In genomic region chr4:101292736-101293541, GRCm38 (mm10) we compare ENCODE assay signal across 8 mouse cellular contexts. TPM values are rescaled to one million over a fixed set of nuclear protein-coding genes. Genes with fewer than 3 reads are reported as not detected.
DNase-seq lines count a peak whose midpoint lies in the region; ATAC-seq lines count a peak whose summit lies in the region.

No protein-coding gene starts in this region.

- peak; percentile 67 for ATAC-seq in liver, embryonic 13.5 days (ENCODE audit: low read depth)
- peak; percentile 50 for ATAC-seq in monocyte, adult 5-6 weeks (replicated peaks; ENCODE audit: insufficient number of reproducible peaks, low FRiP score, low TSS enrichment, poor library complexity, severe bottlenecking)
- peak; percentile 48; the same call in 1 of the 2 replicates for ATAC-seq in stomach, embryonic 15.5 days (ENCODE audit: insufficient read depth, low FRiP score, low read depth)

- peak overlapping the region; percentile 90 for H3K4me2 ChIP-seq in liver, embryonic 13.5 days
- peak overlapping the region; percentile 95 for H3K4me2 ChIP-seq in stomach, embryonic 15.5 days

- peak overlapping the region; percentile 79 for H3K9ac ChIP-seq in liver, embryonic 13.5 days
- H3K9ac ChIP-seq in stomach, embryonic 15.5 days: peak overlapping the region; percentile 45

- H3K36me3 ChIP-seq in liver, embryonic 13.5 days: no peaks in the 10 kb centered on the region
- H3K36me3 ChIP-seq in stomach, embryonic 15.5 days: no peaks in the 10 kb centered on the region

- under 1% methylated on average over 49 of the region's 49 CpGs for WGBS in liver, embryonic 13.5 days (ENCODE audit: insufficient replicate concordance)
- WGBS in stomach, embryonic 15.5 days: 4% methylated on average over 49 of the region's 49 CpGs

- peaks cover 31% of the 10 kb centered on the region for H3K4me1 ChIP-seq in liver, embryonic 13.5 days (replicated peaks)
- peaks cover 15% of the 10 kb centered on the region; the same call in 1 of the 2 replicates for H3K4me1 ChIP-seq in stomach, embryonic 15.5 days

- DNase-seq in left cerebral cortex, postnatal 4 days: peak; percentile 11
- DNase-seq in left cerebral cortex, postnatal 14 days (ENCODE audit: low spot score in 2 of 2): no peak
- DNase-seq in cerebellum, postnatal 25 days: peak; percentile 29 to 46
- peak; percentile 66 for DNase-seq in gastrocnemius, postnatal 25 days
- DNase-seq in induced T-regulatory cell, adult 2 months (ENCODE audit: low read depth): peak; percentile 77
- DNase-seq in liver, embryonic 13.5 days: peak; percentile 12

- peaks cover 38% of the 10 kb centered on the region for H3K27me3 ChIP-seq in liver, embryonic 13.5 days
- H3K27me3 ChIP-seq in stomach, embryonic 15.5 days (replicated peaks): no peaks in the 10 kb centered on the region

- intact Hi-C loops in left cerebral cortex, postnatal 4 days (cut with DNase I): no loop called here
- intact Hi-C loops in left cerebral cortex, postnatal 14 days (cut with DNase I): no loop called here

- peak overlapping the region; percentile 63 for H3K4me3 ChIP-seq in liver, embryonic 13.5 days (replicated peaks)
- peak overlapping the region; percentile 50 for H3K4me3 ChIP-seq in stomach, embryonic 15.5 days (replicated peaks)

- H3K9me3 ChIP-seq in liver, embryonic 13.5 days (replicated peaks): no peaks in the 10 kb centered on the region
- H3K9me3 ChIP-seq in stomach, embryonic 15.5 days: no peaks in the 10 kb centered on the region

- H3K27ac ChIP-seq in liver, embryonic 13.5 days: peak overlapping the region; percentile 86
- H3K27ac ChIP-seq in stomach, embryonic 15.5 days: peak overlapping the region; percentile 92

RNA-seq across cellular contexts. Expression of gene Jak1, which starts 27.9 kb away (rescaled TPM):
- total RNA-seq in left cerebral cortex, postnatal 4 days (2021): 100 to 1,000 TPM; 103 to 106 TPM
- 100 to 1,000 TPM; 117 to 120 TPM for total RNA-seq in left cerebral cortex, postnatal 14 days (2021)
- total RNA-seq in gastrocnemius, postnatal 25 days (2021): 10 to 100 TPM; 96.1 to 98.5 TPM
- polyA plus RNA-seq in liver, embryonic 13.5 days (2015; fragmentation: Nextera tagmentation; extraction: Ambion mirVana): 41.0 and 52.5 TPM in 2 replicates
- total RNA-seq in monocyte, adult 5-6 weeks (2017): 252 to 459 TPM (median 254 TPM) in 3 replicates
- 84.5 and 91.5 TPM in 2 replicates for polyA plus RNA-seq in stomach, embryonic 15.5 days (2015; fragmentation: Nextera tagmentation; extraction: Ambion mirVana)

Comparison
In these comparisons a context has a peak if more than half of its experiments do, and no peak if none do; other contexts are left out.
1. DNase-seq: peak in left cerebral cortex, postnatal 4 days (single experiment), cerebellum, postnatal 25 days (2 of 2), gastrocnemius, postnatal 25 days (single experiment), induced T-regulatory cell, adult 2 months (single experiment) and liver, embryonic 13.5 days (single experiment); none in left cerebral cortex, postnatal 14 days (0 of 2).
2. Peak in every context shown above with its lines, with median percentiles within 50 percentile points of each other: ATAC-seq.